Mouse (Mus musculus): Measurements from ENCODE around the gene Dbil5. TPM values are rescaled to one million over a fixed set of nuclear protein-coding genes. Genes with fewer than 3 reads are reported as not detected.

The Dbil5 gene
- 0.18 and 0.36 TPM in 2 replicates for polyA plus RNA-seq (2012; rRNA removed)
- polyA plus RNA-seq (2014; fragmentation: Nextera tagmentation; extraction: Ambion mirVana), result 0.61 and 1.1 TPM in 2 replicates

DNA sequence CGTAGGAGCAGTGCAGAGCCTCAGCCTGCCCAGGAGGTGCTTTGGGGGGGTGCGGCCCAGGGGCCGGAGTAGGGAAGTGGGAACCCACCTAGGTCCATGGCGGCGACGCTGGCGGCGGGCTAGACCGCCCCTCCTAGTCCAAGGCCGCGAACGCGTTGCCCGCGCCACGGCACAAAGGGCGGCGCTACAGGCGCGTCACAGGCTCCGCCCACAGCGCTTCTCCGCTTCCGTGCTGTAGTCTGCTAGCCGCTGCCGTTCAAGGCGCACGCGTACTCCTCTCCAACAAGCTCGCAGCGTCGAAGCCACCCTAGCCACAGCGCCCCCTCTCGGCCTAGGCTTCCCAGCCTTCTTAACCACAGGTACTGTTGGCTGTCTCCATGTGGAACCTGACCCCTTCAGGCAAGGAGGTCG lies at the start of gene Dbil5, which contains the start of gene Gemin4:
Gene Dbil5 (plus strand): TSS at position 219 of the 411 bp plus-strand sequence.
Gene Gemin4 (minus strand): TSS at position 275 of the 411 bp plus-strand sequence.
- DNase-seq (ENCODE audit: low read depth in 3 of 3, low spot score in 3 of 3) (peak; percentile 91 to 94 (median 93)), ATAC-seq (ENCODE audit: insufficient read depth) (peak; percentile 97)
- peak within 1 kb of the TSS; percentile 81 for H3K9ac ChIP-seq (replicated peaks)
- H3K27ac ChIP-seq, result peak within 1 kb of the TSS; percentile 23
- H3K4me2 ChIP-seq (ENCODE audit: low read depth), result peak within 1 kb of the TSS; percentile 83
- peaks cover 5 to 15% of the 10 kb centered on the region in 2 experiments; a peak in 3 of 4 replicates for H3K4me1 ChIP-seq (replicated peaks; ENCODE audit: control insufficient read depth in 2 of 2, insufficient read depth in 2 of 2, low read length in 1 of 2)
- TF ChIP-seq EP300 (IDR thresholded peaks at IDR 0.05; ENCODE audit: low read depth) (no peak), CTCF (IDR thresholded peaks at IDR 0.05; ENCODE audit: low read depth) (peak; percentile 99)
- under 1% methylated on average over 35 of the region's 35 CpGs for WGBS (ENCODE audit: insufficient replicate concordance)
- peaks cover 9% of the 10 kb centered on the region for H3K36me3 ChIP-seq (replicated peaks; ENCODE audit: control insufficient read depth, insufficient read depth, low read depth)
- H3K27me3 ChIP-seq (ENCODE audit: control insufficient read depth, insufficient read depth, low read length), result no peaks in the 10 kb centered on the region
- H3K4me3 ChIP-seq (ENCODE audit: insufficient read depth in 1 of 2, low read depth in 2 of 2, low read length in 2 of 2), result peak within 1 kb of the TSS; percentile 76 to 83
- H3K9me3 ChIP-seq (ENCODE audit: control insufficient read depth, low read length), result no peaks in the 10 kb centered on the region

DNA sequence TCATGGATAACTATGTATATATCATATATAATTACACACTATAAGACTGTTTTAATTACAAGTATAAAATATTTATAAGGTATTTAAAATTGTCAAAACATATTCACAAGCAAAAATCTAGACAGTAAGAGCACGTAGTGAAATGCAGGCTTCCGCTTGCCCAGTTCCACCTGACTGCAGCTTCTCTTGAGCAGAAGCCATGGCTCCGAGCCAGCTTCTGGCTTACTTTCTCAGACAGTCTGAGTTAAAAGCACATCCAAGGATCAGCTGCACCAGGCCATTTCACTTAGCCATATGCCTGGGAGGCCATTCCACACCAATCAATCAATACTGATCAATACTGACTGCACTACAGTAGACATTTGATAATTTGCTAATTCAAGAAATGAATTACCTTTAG lies 48.4 kb upstream of the Dbil5 start:
- DNase-seq (ENCODE audit: low read depth in 3 of 3, low spot score in 3 of 3), result no peak
- Histone ChIP-seq H3K27ac (no peak overlapping the region), H3K9me3 (ENCODE audit: control insufficient read depth, low read length) (no peaks in the 10 kb centered on the region), H3K4me2 (ENCODE audit: low read depth) (no peak overlapping the region), H3K4me1 (replicated peaks; ENCODE audit: control insufficient read depth in 2 of 2, insufficient read depth in 2 of 2, low read length in 1 of 2) (0 out of 4 replicates have a peak, but pooled peaks cover 0 to 2% of the 10 kb centered on the region in 2 experiments), H3K4me3 (ENCODE audit: insufficient read depth in 1 of 2, low read depth in 2 of 2, low read length in 2 of 2) (no peak overlapping the region), H3K27me3 (ENCODE audit: control insufficient read depth, insufficient read depth, low read length) (no peaks in the 10 kb centered on the region), H3K9ac (replicated peaks) (no peak overlapping the region), H3K36me3 (replicated peaks; ENCODE audit: control insufficient read depth, insufficient read depth, low read depth) (no peaks in the 10 kb centered on the region; the same call in none of the 2 replicates)
- TF ChIP-seq EP300 (IDR thresholded peaks at IDR 0.05; ENCODE audit: low read depth) (no peak), CTCF (IDR thresholded peaks at IDR 0.05; ENCODE audit: low read depth) (no peak)
- 78% methylated on average over 3 of the region's 3 CpGs for WGBS (ENCODE audit: insufficient replicate concordance)
- no peak for ATAC-seq (ENCODE audit: insufficient read depth)

DNA sequence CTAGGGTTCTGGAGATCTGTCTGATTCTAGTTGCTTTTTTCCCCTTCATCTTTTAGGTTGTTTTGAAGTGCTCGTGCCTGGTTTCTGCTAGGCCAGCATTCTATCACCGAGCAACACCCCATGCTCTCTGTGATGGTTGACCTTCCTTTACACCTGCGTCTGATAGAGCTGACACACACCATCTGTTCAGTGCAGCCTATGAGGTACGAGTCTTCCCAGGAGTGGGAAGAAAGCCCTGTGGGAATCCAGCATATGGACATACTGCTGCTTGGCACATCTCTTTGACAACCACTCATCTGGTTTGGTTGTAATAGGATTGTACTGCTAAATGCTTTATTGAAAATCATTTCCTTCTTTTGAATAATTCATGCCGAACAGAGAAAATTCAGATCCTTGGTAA lies 47.2 kb upstream of the Dbil5 start:
- TF ChIP-seq EP300 (IDR thresholded peaks at IDR 0.05; ENCODE audit: low read depth), result no peak
- no peak for TF ChIP-seq CTCF (IDR thresholded peaks at IDR 0.05; ENCODE audit: low read depth)
- Histone ChIP-seq H3K27ac (no peak overlapping the region), H3K4me1 (replicated peaks; ENCODE audit: control insufficient read depth in 2 of 2, insufficient read depth in 2 of 2, low read length in 1 of 2) (0 out of 4 replicates have a peak, but pooled peaks cover 0 to 2% of the 10 kb centered on the region in 2 experiments), H3K9me3 (ENCODE audit: control insufficient read depth, low read length) (no peaks in the 10 kb centered on the region), H3K4me3 (ENCODE audit: insufficient read depth in 1 of 2, low read depth in 2 of 2, low read length in 2 of 2) (no peak overlapping the region), H3K4me2 (ENCODE audit: low read depth) (no peak overlapping the region), H3K9ac (replicated peaks) (no peak overlapping the region), H3K36me3 (replicated peaks; ENCODE audit: control insufficient read depth, insufficient read depth, low read depth) (no peaks in the 10 kb centered on the region; the same call in none of the 2 replicates), H3K27me3 (ENCODE audit: control insufficient read depth, insufficient read depth, low read length) (no peaks in the 10 kb centered on the region)
- ATAC-seq (ENCODE audit: insufficient read depth) (no peak), DNase-seq (ENCODE audit: low read depth in 3 of 3, low spot score in 3 of 3) (no peak)
- WGBS (ENCODE audit: insufficient replicate concordance), result 72% methylated on average over 5 of the region's 5 CpGs

DNA sequence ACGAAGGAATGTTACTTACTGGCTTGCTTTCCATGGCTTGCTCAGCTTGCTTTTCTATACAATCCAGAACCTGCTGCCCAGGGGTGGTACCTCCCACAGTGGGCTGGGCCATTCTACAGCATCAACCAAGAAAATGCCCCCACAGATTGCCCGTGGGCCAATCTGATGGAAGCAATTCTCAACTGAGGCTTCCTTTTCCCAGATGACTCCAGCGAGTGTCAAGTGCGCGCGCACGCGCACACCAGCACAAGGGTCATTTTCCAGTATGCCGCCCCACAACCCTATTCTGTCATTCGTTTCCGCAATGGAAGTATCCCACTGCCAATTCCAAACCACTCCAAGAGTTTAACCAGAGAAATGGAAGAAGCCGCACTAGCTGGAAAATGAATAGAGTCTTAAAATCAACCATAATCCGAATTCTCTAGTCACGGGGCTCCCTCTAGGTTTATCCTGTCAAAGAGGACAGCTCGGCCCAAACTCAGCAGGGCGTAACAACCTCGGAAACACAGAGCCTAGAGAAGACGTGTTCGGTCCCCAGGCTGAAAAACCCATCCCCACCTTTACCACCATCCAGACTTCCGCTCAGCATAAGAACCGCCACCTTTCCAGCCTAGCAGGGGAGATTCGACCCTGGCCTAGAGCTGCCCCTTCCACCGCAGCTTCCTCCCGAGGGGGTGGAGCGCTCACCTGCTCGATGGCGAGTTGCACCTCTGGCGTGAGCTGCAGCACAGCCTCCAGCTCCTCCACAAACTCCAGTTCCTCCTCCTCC lies 38.5 kb upstream of the Dbil5 start:
- DNase-seq (ENCODE audit: low read depth in 3 of 3, low spot score in 3 of 3) (peak in 1 of 3 experiments; percentile 43), ATAC-seq (ENCODE audit: insufficient read depth) (peak; percentile 74)
- WGBS (ENCODE audit: insufficient replicate concordance), result 1% methylated on average over 28 of the region's 28 CpGs
- Histone ChIP-seq H3K4me3 (ENCODE audit: insufficient read depth in 1 of 2, low read depth in 2 of 2, low read length in 2 of 2) (peak overlapping the region; percentile 98), H3K4me2 (ENCODE audit: low read depth) (peak overlapping the region; percentile 92), H3K9me3 (ENCODE audit: control insufficient read depth, low read length) (no peaks in the 10 kb centered on the region), H3K9ac (replicated peaks) (peak overlapping the region; percentile 87), H3K4me1 (replicated peaks; ENCODE audit: control insufficient read depth in 2 of 2, insufficient read depth in 2 of 2, low read length in 1 of 2) (peaks cover 5 to 9% of the 10 kb centered on the region in 2 experiments), H3K36me3 (replicated peaks; ENCODE audit: control insufficient read depth, insufficient read depth, low read depth) (no peaks in the 10 kb centered on the region), H3K27me3 (ENCODE audit: control insufficient read depth, insufficient read depth, low read length) (no peaks in the 10 kb centered on the region), H3K27ac (peak overlapping the region; percentile 39)
- TF ChIP-seq CTCF (IDR thresholded peaks at IDR 0.05; ENCODE audit: low read depth) (no peak), EP300 (IDR thresholded peaks at IDR 0.05; ENCODE audit: low read depth) (no peak)
